Mouse (Mus musculus): Measurements from ENCODE around the gene Gm20883. TPM values are rescaled to one million over a fixed set of nuclear protein-coding genes. Genes with fewer than 3 reads are reported as not detected.
"Not testable (repeated sequence)": the region's sequence is repeated elsewhere in the genome, so short reads cannot be mapped to it uniquely, and the experiment has no call there.

Gm20883 gene
- not detected in 2 replicates for polyA plus RNA-seq (2016; fragmentation: Nextera tagmentation; extraction: Ambion mirVana)

DNA sequence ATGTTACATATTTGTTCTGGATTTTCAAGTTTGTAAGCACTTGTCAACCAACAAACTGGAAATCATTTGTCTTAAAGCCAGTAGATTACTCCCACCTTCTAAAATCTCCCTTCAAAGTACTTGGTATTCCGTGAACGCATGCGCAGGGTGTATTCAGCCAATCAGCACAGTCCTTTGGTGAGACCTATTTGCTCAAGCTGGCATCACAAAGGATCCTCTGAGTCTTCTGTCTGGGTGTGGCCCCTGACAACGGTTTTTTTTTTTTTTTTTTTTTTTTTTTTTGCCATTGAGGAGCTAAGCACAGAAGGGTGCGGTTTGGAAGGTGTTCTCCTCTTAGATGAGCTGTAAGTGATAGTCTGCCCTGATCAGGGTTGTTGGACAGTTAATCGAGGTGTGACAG, at the start of gene Gm20883:
Gm20883 (plus strand) TSS at position 301 of the 400 bp plus-strand sequence.
- no CpG with 5 or more reads among the region's 6 CpGs for WGBS
- H3K4me3 ChIP-seq (replicated peaks); H3K27me3 ChIP-seq; H3K9ac ChIP-seq (replicated peaks); H3K4me2 ChIP-seq; H3K36me3 ChIP-seq; H3K9me3 ChIP-seq; H3K27ac ChIP-seq; H3K4me1 ChIP-seq (replicated peaks); ATAC-seq (ENCODE audit: insufficient number of reproducible peaks, insufficient read depth, low FRiP score, low TSS enrichment, low read depth): not testable (repeated sequence)

Data from limb, embryonic 12.5 days (tissue).